Mouse (Mus musculus): ENCODE results near the gene Napepld. TPM values are rescaled to one million over a fixed set of nuclear protein-coding genes. Genes with fewer than 3 reads are reported as not detected.

Gene Napepld
- total RNA-seq, 2 experiments from 2014 or later, result 28.4 to 34.7 TPM

GRCm38 (mm10) chr5:21675494-21675893, 25.7 kb downstream of the Napepld start:
- no peak overlapping the region for H3K4me3 ChIP-seq
- no peak for DNase-seq (ENCODE audit: low spot score in 2 of 2)
- TF ChIP-seq CTCF (conservative IDR thresholded peaks at IDR 0.05), result no peak
- H3K27ac ChIP-seq, result no peak overlapping the region

GRCm38 (mm10) chr5:21675019-21675418, 26.2 kb downstream of the Napepld start:
- no peak for DNase-seq (ENCODE audit: low spot score in 2 of 2)
- no peak overlapping the region for H3K4me3 ChIP-seq
- no peak for TF ChIP-seq CTCF (conservative IDR thresholded peaks at IDR 0.05)
- H3K27ac ChIP-seq, result peak overlapping the region; percentile 78; the same call in 1 of the 2 replicates

- Histone ChIP-seq H3K4me3 (no peak overlapping the region; the same call in 1 of the 2 replicates), H3K27ac (peak overlapping the region; percentile 78)
- TF ChIP-seq CTCF (conservative IDR thresholded peaks at IDR 0.05), result no peak
- no peak for DNase-seq (ENCODE audit: low spot score in 2 of 2)
Measured at GRCm38 (mm10) chr5:21673742-21674141, 27.5 kb downstream of the Napepld start.

- no peak for TF ChIP-seq CTCF (conservative IDR thresholded peaks at IDR 0.05)
- Histone ChIP-seq H3K4me3 (peak overlapping the region; percentile 40), H3K27ac (peak overlapping the region; percentile 78)
- DNase-seq (ENCODE audit: low spot score in 2 of 2), result no peak
Measured at GRCm38 (mm10) chr5:21672812-21673635, 28.2 kb downstream of the Napepld start.

GRCm38 (mm10) chr5:21669307-21669706, 31.9 kb downstream of the Napepld start:
- Histone ChIP-seq H3K27ac (no peak overlapping the region), H3K4me3 (no peak overlapping the region)
- peak; percentile 44 for TF ChIP-seq CTCF (conservative IDR thresholded peaks at IDR 0.05)
- DNase-seq (ENCODE audit: low spot score in 2 of 2), result no peak

- no peak overlapping the region for H3K4me3 ChIP-seq
- DNase-seq (ENCODE audit: low spot score in 2 of 2), result no peak
- H3K27ac ChIP-seq, result peak overlapping the region; percentile 18
- peak; percentile 51 for TF ChIP-seq CTCF (conservative IDR thresholded peaks at IDR 0.05)
Measured at GRCm38 (mm10) chr5:21667191-21668137, 33.7 kb downstream of the Napepld start.

- DNase-seq (ENCODE audit: low spot score in 2 of 2), result no peak
- Histone ChIP-seq H3K27ac (no peak overlapping the region; the same call in 1 of the 2 replicates), H3K4me3 (no peak overlapping the region)
- no peak for TF ChIP-seq CTCF (conservative IDR thresholded peaks at IDR 0.05)
Measured at GRCm38 (mm10) chr5:21663081-21663480, 38.1 kb downstream of the Napepld start.

- H3K4me3 ChIP-seq, result no peak overlapping the region
- peak in 1 of 2 experiments; percentile 50 for DNase-seq (ENCODE audit: low spot score in 2 of 2)
- TF ChIP-seq CTCF (conservative IDR thresholded peaks at IDR 0.05), result no peak
- peak overlapping the region; percentile 78 for H3K27ac ChIP-seq
Measured at GRCm38 (mm10) chr5:21660850-21661249, 40.3 kb downstream of the Napepld start.

GRCm38 (mm10) chr5:21658623-21659395, 42.4 kb downstream of the Napepld start:
- peak; percentile 72 to 87 for DNase-seq (ENCODE audit: low spot score in 2 of 2)
- no peak overlapping the region for H3K4me3 ChIP-seq

GRCm38 (mm10) chr5:21658038-21658437, 43.2 kb downstream of the Napepld start:
- DNase-seq (ENCODE audit: low spot score in 2 of 2), result no peak
- Histone ChIP-seq H3K27ac (peak overlapping the region; percentile 43; the same call in 1 of the 2 replicates), H3K4me3 (no peak overlapping the region)
- TF ChIP-seq CTCF (conservative IDR thresholded peaks at IDR 0.05), result no peak

More at GRCm38 (mm10) chr5:21658623-21659395, 42.4 kb downstream of the Napepld start:
- peak; percentile 95 for TF ChIP-seq CTCF (conservative IDR thresholded peaks at IDR 0.05)
- peak overlapping the region; percentile 78 for H3K27ac ChIP-seq

GRCm38 (mm10) chr5:21656912-21657311, 44.3 kb downstream of the Napepld start:
- H3K27ac ChIP-seq, result no peak overlapping the region
- H3K4me3 ChIP-seq, result no peak overlapping the region
- TF ChIP-seq CTCF (conservative IDR thresholded peaks at IDR 0.05), result no peak

More at GRCm38 (mm10) chr5:21656912-21657311, 44.3 kb downstream of the Napepld start:
- no peak for DNase-seq (ENCODE audit: low spot score in 2 of 2)
